Mouse (Mus musculus) frontal cortex, postnatal 14 days (tissue): ENCODE data around the gene Vcp.
"Not testable (repeated sequence)": the region's sequence is repeated elsewhere in the genome, so short reads cannot be mapped to it uniquely, and the experiment has no call there.

Source experiments
- DNase-seq, 2 experiments: peaks; one replicate each; pipeline ENCODE4 v3.0.0; 2022; ENCODE audit warnings: low spot score in 2 of 2

Gene Vcp

GRCm38 (mm10) chr4:43029749-43030148, 29.4 kb upstream of the Vcp start:
- DNase-seq = no peak

DNA sequence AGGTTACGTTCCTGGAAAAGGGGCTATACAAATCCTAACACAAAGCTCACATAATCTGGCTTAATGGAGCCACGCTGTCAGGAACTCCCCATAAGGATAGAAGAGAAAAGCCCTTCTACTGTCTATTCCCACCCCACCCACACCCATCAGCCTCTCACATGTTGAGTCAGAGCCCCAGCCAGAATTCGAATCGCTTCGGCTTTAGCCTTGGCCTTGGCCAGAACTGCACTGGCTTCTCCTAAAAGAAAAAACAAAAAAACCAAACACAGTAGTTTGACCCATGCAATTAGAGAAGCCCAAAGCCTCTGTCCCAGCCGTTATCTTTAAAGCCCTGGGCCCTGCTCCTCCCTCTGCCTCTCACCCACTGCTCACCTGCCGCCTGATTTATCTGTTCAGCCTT, 28.8 kb upstream of the Vcp start:
- DNase-seq = no peak

DNA sequence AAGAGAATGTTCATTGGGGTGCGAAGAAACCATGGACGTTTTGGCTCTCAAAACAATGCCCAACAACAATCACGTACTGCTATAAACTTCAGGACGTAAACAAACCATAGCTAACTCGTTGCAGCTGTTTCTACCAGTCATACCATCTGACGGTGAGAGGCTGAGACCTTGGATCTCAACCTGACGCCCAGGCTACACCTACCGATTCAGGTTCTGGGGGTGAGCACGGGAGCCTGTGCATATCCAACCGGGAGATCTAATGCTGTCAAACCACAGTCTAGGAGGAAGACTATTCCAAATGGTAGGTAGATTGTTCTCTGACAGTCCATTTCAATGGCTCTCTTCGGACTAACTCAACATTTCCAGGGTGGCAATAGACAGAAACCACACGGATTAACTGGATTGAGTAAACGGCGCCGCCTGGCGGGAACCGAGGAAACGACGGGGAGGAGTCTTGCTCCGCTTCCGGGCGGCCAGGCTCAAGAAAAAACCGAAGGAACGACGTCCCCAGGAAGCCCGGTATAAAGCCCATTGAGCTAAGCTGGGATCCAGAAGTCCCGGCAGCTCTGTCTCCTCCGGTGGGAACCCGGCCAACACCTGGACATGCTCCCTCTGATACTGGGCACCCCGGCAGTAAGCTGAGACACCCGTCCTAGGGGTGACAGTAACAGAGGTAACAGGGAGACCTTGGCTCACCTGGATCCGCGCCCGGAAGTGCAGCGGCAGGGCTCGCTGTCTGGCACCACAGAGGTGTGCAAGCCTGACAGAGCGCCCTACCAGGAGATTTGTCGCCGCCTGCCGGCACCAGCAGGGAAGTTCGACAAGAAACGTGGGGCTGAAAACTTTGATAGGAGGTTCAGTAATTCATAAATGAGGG, 25.0 kb upstream of the Vcp start, which contains the start of gene Pigo:
Gene Pigo, minus strand, starts transcription at position 736 of the 877 bp plus-strand sequence.
- DNase-seq = peak; percentile 91 to 94

- no peak for DNase-seq
Measured at GRCm38 (mm10) chr4:43024673-43025072, 24.4 kb upstream of the Vcp start.

GRCm38 (mm10) chr4:43021341-43021740, 21.0 kb upstream of the Vcp start:
- DNase-seq = no peak

DNA sequence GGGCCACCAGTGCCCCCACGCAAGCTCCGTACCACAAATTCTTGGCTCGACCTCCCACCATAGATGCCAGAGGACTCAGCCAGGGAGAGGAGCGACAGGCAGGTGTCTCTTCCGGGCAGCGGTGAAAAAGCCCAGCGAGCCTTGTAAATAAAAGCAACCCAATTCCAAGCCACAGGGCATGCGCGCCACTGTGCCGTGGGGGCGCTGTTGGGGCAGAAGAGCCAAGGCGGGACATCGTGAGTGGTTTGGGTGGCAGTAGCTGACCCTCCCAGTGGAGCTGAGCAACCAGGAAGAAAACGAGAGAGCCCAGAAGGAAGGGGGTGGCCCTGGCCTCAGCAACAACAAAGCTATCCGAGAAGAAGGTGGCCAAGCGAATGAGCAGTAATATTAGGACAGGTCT, 20.6 kb upstream of the Vcp start:
- DNase-seq = no peak

DNA sequence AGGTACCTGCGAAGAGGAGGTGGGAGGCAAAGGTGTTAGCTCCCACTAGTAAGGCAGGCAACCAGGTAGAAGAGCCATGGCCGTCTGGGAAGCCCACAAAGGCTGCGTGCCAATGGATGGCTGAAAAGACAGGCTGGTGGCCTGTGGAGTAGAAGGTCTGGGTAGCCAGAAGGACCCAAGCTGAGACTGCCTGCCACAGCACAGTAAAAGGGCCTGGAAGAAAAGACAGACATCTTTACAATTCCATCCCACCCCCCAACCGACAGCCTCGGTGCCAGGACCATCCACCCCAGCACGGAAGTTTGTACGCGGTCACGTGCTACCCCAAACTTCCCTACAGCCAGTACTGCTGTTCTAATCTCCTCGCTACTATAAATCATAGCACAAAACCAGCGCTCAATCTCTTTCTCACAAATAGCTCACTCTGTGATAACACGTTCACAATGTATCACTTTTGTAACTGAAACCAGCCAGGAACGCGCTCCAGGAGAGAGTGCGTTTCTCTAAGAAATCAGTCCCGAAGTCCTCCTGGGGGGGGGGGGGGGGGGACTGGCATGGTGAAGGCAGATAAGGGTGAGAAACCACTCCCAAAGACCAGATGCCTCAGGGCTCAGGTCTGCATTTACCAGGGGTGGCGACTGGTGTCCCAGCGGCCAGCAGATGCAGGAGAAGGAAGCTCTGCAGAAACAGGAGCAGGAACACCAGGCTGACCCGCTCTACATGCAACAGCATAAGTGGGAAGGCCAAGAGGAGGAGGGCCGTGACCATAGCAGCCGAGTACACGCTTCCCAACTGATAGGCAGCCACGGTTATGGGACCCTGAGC, 19.5 kb upstream of the Vcp start:
- no peak for DNase-seq

DNA sequence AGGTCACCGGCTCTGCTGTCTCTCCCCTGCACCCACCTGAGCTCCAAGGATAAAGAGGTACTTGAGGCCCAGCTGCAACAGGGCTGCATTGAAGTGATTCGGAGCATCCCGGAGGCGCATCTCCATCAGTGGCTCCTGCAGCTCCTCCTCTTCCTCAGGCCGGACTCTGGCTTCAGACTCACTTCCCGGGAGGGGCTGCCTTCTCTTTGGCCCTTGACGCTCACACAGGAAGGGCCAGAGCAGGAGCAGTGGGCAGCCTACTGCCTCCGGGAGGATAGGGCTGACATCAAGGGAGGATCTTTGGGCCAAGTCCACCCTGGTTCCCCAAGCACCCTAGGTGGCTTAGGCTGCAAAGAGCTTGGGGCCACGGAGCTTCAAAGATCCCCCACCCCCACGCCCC, 18.9 kb upstream of the Vcp start:
- DNase-seq = no peak

DNA sequence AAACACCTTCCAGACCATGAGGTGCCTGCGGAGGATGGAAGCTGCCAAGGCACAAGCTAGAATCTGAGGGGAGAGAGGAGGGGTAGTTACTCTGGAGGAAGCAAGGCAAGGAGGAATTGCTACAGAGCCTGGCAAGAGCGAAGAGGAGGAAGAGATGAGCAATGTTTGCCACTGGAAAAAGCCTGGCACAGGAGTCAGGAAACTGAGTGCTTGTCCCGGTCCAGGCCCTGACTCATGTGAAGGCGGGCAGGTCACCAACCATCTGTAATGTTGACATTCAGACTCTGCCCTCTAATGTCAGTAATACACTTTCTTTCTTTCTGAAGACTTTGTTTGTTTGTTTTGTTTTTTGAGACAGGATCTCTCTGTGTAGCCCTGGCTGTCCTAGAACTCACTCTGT, 17.8 kb upstream of the Vcp start:
- no peak for DNase-seq

DNA sequence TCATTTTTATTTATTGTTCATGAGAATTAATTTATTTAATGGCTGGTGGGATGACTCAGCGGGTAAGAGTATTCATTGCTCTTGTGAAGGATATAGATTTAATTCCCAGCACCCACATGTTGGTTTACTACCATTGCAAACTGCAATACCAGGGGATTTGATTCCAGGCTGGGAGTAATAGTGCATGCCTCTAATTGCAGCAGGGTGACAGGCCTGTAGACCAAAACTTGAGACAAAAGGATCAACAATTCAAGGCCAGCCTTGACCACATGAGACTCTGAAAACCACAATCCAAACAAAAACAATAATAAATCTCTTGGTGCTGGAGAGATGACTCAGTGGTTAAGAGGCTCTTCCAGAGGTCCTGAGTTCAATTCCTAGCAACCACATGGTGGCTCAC, 11.8 kb upstream of the Vcp start:
- no peak for DNase-seq

GRCm38 (mm10) chr4:43010161-43011038, 10.1 kb upstream of the Vcp start, which contains the start of gene Fancg:
Gene Fancg, minus strand, starts transcription at chr4:43010506.
- peak; percentile 68 to 82 for DNase-seq

GRCm38 (mm10) chr4:43005765-43006164, 5.5 kb upstream of the Vcp start:
- no peak for DNase-seq

DNA sequence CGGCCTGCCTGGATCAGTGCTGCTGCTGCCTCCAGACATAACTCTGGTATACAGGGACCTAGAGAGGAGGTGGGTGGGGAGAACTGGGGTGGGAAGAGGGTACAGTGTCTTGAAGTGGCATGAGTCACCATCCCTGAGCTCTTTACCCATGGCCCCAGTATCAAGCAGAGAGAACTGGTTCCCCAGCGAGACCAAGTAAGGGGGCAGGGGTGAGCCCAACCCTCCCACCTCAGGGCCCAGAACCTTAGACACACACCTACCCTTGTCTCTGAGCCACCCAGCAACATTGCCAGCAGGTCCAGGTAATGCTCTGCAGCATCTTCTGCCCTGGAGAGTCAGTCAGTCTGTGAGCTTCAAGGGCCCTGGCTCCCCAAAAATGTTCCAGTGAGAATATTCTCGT, 4.6 kb upstream of the Vcp start:
- DNase-seq = no peak

DNA sequence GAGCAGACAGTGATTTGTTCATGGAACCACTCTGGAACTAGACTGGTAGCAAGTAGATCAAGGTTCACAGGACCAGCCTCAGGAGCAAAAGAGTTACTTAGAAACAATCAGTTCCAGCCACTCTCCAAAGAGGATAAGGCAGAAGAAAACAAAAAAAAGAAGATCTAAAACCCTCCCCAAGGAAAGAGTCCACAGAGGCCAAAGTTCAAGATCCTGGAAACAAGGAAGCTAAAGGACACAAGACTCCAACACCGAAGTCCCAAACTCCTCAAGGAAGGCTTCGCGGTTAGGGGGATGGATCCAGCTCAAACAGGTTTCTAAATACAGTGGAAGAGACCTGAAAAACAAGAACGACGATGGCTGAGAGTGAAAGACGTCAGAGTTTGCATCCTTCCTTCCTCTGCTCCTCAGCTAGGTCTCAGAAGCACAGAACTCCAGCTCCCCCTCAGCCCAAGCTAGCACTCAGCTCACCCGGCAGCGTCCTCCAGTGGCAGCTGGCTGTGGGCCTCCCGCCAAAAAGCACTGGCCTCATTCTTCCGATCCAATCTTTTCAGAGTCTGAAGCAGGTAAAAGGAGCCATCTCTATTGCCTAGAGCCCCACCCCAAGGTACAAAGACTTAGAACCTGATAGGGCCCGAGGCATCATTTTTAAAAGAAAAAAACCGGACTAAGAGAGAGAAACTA, 2.6 kb upstream of the Vcp start:
- no peak for DNase-seq

DNA sequence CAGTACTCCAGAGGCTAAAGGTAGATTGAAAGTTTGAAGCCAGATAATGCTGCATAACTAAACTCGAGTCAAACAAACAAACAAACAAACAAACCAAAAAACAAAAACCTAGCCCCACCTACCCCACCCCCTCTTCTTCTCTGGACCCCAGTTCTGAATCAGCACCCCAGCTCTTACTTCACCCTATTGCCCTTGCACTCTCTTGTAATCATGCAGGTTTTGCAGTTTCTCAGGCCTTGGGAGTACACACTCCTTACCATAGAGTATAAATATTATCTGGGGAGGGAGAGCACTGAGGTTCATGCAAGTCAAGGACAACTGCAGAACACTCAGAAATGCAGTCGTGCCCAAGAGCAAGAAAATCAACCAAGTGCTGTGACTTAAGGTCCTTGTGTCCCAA, 965 bp upstream of the Vcp start:
- no peak for DNase-seq

DNA sequence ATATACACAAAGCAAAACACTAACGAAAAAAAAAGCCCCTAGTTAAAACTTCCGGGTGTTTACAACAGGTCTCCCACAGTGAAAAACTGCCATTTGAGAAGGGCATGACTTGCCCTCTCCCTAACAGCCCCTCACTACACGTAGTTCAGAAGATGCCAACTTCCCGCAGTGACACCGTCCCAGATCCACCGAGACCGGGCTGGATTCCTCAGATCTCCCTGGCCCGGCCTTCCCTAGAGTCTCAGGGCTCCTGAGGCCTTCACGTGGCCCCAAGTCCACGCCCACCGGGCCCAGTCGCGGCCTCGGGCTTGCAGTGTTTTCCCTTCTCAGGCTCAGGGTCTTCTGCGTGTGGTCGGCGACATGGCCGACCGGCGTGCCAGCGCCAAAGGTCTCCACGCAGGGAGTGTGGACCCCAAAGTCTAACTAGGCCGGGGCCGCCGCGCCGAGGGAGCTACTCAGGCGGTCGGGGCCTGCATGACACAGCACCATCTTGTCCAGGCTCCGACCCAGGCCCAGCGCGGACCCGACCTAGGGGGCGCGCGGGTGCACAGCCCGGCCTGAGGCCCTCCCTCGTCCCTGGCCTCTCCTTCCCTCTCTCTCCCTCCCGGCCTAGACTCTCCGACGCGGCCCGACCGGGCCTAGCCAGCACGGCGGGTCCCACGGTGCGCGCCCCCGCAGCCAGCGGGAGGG, 711 bp downstream of the Vcp start:
- DNase-seq = peak; percentile 49 to 59

DNA sequence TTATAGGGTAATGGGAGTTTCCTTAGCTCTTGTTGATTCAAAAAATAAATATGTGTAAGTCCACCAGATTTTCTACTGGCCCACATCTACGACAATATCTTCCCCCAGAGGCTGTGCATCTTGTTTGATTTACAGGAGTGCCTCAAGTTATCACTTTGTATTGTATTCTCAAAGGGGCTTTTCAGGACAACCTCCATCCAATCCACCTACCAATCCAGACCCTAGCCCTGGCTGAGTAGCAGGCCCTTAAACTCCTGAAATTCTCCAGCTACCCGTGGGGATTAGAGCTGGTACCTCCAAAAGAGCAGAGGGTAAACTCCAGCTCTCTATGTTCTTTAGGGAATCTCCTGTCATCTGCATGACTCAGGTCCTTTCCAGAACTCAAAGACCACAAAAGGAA, 2.3 kb downstream of the Vcp start:
- no peak for DNase-seq

DNA sequence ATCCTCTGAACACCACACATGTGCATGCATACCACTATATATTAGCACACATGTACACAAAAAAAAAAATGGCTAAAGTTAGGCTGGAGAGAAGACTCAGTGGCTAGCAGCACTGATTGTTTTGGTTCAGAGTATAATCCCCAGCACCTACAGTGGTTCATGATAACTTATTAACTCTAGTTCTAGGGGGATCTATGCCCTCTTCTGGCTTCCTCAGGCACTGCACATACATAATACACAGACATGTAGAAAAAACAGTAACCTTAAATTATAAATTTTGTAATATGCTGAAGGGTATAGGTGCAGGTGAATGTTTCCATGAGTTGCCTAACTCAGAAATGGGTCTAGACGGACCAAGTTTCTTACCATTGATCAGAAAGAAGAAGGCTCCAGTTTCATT, 12.0 kb downstream of the Vcp start:
- DNase-seq = no peak

DNA sequence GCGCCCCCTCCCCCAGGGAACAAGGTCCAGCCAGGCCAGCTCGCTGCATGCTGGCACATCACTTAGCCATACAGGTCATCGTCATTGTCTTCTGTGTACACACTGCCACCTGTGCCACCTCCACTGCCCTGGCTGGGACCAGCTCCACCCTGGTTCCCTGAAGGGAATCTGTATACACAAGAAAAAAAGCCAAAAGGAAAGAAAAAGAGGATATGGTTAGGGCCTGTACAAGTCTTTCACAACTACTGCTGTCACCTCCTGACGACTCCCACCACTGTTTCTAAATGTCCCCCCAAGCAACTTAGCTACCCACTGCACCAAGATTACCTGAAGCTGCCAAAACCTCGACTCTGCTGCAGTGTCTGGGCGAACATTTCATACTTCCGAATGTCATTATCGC, 19.8 kb downstream of the Vcp start:
- not testable (repeated sequence) for DNase-seq

DNA sequence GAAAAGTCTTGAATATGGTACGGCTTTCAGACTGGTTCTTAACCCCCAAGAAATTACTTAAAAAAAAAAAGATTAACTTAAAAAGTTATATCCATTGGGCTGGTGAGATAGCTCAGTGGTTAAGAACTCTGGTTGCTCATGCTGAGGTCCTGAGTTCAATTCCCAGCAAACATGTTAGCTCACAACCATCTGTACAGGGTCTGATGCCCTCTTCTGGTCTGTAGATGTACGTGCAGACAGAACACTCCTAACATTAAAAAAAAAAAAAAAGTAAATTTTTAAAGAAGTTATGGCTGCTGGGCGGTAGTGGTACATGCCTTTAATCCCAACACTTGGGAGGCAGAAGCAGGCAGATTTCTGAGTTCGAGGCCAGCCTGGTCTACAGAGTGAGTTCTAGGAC, 22.2 kb downstream of the Vcp start:
- no peak for DNase-seq

GRCm38 (mm10) chr4:42973868-42974267, 26.4 kb downstream of the Vcp start:
- no peak for DNase-seq
